Mouse (Mus musculus): Measurements from ENCODE around the gene Det1. TPM values are rescaled to one million over a fixed set of nuclear protein-coding genes. Genes with fewer than 3 reads are reported as not detected.

Det1 gene
- polyA plus RNA-seq, 1 experiment from 2014 or later, result 15.6 TPM

GRCm38 (mm10) chr7:78797843-78798455, 49.1 kb downstream of the Det1 start:
- Histone ChIP-seq H3K4me2 (no peak overlapping the region), H3K27ac (no peak overlapping the region), H3K9ac (no peak overlapping the region), H3K27me3 (replicated peaks) (no peaks in the 10 kb centered on the region), H3K4me1 (no peaks in the 10 kb centered on the region), H3K36me3 (no peaks in the 10 kb centered on the region), H3K9me3 (no peaks in the 10 kb centered on the region), H3K4me3 (replicated peaks) (no peak overlapping the region)
- WGBS, result 55% methylated on average over 9 of the region's 9 CpGs
- ATAC-seq (ENCODE audit: insufficient read depth, low FRiP score, low read depth), result no peak

DNA sequence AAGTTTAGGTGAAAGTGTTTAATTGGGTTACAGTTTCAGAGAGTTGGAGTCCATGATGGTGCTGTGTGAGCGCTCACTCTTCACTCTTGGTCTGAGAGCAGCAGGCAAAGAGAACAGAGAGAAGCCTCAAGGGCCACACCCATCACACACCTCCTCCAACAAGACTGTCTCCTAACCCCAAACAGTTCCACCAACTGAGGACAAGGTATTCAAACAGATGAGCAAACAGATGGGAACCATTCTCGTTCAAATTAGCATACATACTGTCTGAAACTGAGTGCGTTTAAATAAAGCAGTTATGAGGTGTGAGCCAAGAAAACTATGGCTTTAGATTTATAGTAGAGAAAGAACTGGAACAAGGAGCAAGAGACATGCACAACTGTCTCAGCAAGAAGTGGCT, 50.4 kb downstream of the Det1 start:
- ATAC-seq (ENCODE audit: insufficient read depth, low FRiP score, low read depth), result no peak
- H3K9ac ChIP-seq, result no peak overlapping the region
- H3K4me1 ChIP-seq, result no peaks in the 10 kb centered on the region
- no peaks in the 10 kb centered on the region for H3K9me3 ChIP-seq
- no peaks in the 10 kb centered on the region for H3K27me3 ChIP-seq (replicated peaks)
- whole genome bisulfite sequencing, result 80% methylated on average over 3 of the region's 3 CpGs
- H3K36me3 ChIP-seq, result no peaks in the 10 kb centered on the region
- H3K4me3 ChIP-seq (replicated peaks), result no peak overlapping the region
- H3K27ac ChIP-seq, result no peak overlapping the region
- H3K4me2 ChIP-seq, result no peak overlapping the region

DNA sequence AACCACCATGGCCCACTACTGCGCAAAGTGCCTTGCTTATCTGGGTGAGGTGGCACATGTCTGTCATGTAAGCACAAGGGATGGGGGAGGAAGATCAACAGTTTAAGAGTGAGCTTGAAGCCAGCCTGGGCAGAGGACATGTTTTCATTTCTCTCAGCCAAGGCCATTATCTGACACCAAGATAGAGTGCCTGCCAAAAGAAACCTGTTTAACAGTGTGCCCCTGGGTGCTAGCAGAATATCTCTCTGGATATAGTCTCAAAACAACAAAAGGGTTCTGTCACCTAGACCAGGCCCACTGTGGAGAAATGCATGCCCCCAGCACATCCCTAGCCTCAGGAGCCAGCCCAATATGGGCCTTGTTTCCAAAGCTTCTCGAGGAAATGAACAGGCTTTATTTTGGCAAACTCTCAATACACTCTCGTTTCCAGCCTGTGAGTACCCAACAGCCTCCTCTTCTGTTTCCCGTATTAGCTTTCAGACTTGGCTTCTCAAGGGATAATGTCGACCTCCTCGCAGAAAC, 52.4 kb downstream of the Det1 start:
- H3K27me3 ChIP-seq (replicated peaks), result no peaks in the 10 kb centered on the region
- no peak overlapping the region for H3K4me3 ChIP-seq (replicated peaks)
- H3K4me2 ChIP-seq, result no peak overlapping the region
- H3K9me3 ChIP-seq, result no peaks in the 10 kb centered on the region
- H3K4me1 ChIP-seq, result no peaks in the 10 kb centered on the region
- peaks cover 10% of the 10 kb centered on the region for H3K36me3 ChIP-seq
- ATAC-seq (ENCODE audit: insufficient read depth, low FRiP score, low read depth), result no peak
- H3K27ac ChIP-seq, result no peak overlapping the region
- no peak overlapping the region for H3K9ac ChIP-seq
- WGBS, result 68% methylated on average over 6 of the region's 6 CpGs

- Histone ChIP-seq H3K4me3 (replicated peaks) (no peak overlapping the region), H3K4me2 (no peak overlapping the region), H3K4me1 (no peaks in the 10 kb centered on the region), H3K9ac (no peak overlapping the region), H3K27ac (no peak overlapping the region), H3K9me3 (no peaks in the 10 kb centered on the region), H3K36me3 (peaks cover 11% of the 10 kb centered on the region), H3K27me3 (replicated peaks) (no peaks in the 10 kb centered on the region)
- no peak for ATAC-seq (ENCODE audit: insufficient read depth, low FRiP score, low read depth)
- 80% methylated on average over 13 of the region's 13 CpGs for WGBS
Observed at GRCm38 (mm10) chr7:78793895-78794570, 53.0 kb downstream of the Det1 start.

GRCm38 (mm10) chr7:78791359-78792222, 55.5 kb downstream of the Det1 start:
- Histone ChIP-seq H3K9ac (no peak overlapping the region), H3K36me3 (peaks cover 13% of the 10 kb centered on the region), H3K9me3 (no peaks in the 10 kb centered on the region), H3K4me1 (no peaks in the 10 kb centered on the region), H3K4me2 (no peak overlapping the region), H3K27ac (no peak overlapping the region), H3K27me3 (replicated peaks) (no peaks in the 10 kb centered on the region), H3K4me3 (replicated peaks) (no peak overlapping the region)
- WGBS, result 81% methylated on average over 15 of the region's 15 CpGs
- ATAC-seq (ENCODE audit: insufficient read depth, low FRiP score, low read depth), result 0 out of 2 replicates have a peak, but pooled peaks have one; percentile 19

DNA sequence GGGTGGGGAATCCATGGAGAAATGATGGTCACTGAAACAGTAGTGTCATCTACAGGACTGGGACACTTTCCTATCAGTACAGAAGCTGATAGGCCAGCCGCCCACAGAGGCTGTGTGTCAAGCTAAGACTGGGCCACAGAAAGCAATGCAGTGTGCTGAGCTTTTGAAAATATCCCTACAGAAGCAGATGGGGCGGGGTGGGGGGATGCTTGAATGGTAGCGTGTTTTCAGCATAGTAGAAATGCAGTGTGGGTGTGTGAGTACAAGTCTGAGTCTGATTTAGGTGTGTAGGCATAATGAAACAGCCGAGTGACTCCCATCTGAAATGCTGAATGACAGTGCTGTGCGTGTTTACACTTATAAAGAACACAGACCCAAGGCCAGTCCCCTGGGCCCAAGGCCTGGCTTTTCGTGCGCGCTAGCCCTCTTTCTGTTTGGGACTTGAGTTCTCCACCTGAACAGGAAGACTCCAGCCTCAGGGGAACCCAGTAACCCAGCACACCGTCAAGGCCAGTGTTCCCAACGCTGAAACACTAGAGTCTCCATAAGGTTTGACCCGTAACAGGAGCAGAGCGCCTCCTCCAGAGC, 59.2 kb downstream of the Det1 start:
- ATAC-seq (ENCODE audit: insufficient read depth, low FRiP score, low read depth), result no peak
- Histone ChIP-seq H3K36me3 (peaks cover 17% of the 10 kb centered on the region), H3K27ac (no peak overlapping the region), H3K4me2 (no peak overlapping the region), H3K9ac (no peak overlapping the region), H3K9me3 (no peaks in the 10 kb centered on the region), H3K4me3 (replicated peaks) (no peak overlapping the region), H3K27me3 (replicated peaks) (no peaks in the 10 kb centered on the region), H3K4me1 (peaks cover 8% of the 10 kb centered on the region; the same call in 1 of the 2 replicates)
- WGBS, result 87% methylated on average over 12 of the region's 12 CpGs

- 69% methylated on average over 5 of the region's 5 CpGs for WGBS
- ATAC-seq (ENCODE audit: insufficient read depth, low FRiP score, low read depth), result no peak
Observed at GRCm38 (mm10) chr7:78785906-78786305, 61.2 kb downstream of the Det1 start.

GRCm38 (mm10) chr7:78782639-78783581, 64.2 kb downstream of the Det1 start, which contains the start of the genes Mrps11 and Mrpl46:
Gene Mrps11 (plus strand): TSS chr7:78783119.
Gene Mrpl46 (minus strand): TSS chr7:78783531.
- Histone ChIP-seq H3K27ac (0 out of 2 replicates have a peak within 1 kb of the TSS, but pooled peaks have one; percentile 59), H3K4me3 (replicated peaks) (peak within 1 kb of the TSS; percentile 83), H3K9ac (peak within 1 kb of the TSS; percentile 72), H3K4me1 (peaks cover 8% of the 10 kb centered on the region; the same call in 1 of the 2 replicates), H3K4me2 (peak within 1 kb of the TSS; percentile 88), H3K36me3 (0 out of 2 replicates have a peak, but pooled peaks cover 11% of the 10 kb centered on the region), H3K9me3 (no peaks in the 10 kb centered on the region), H3K27me3 (replicated peaks) (no peaks in the 10 kb centered on the region)
- WGBS, result under 1% methylated on average over 44 of the region's 44 CpGs
- peak; percentile 97 for ATAC-seq (ENCODE audit: insufficient read depth, low FRiP score, low read depth)

More at GRCm38 (mm10) chr7:78785906-78786305, 61.2 kb downstream of the Det1 start:
- Histone ChIP-seq H3K4me2 (no peak overlapping the region), H3K9me3 (no peaks in the 10 kb centered on the region), H3K4me1 (peaks cover 8% of the 10 kb centered on the region; the same call in 1 of the 2 replicates), H3K9ac (no peak overlapping the region), H3K36me3 (peaks cover 13% of the 10 kb centered on the region; the same call in 1 of the 2 replicates), H3K27me3 (replicated peaks) (no peaks in the 10 kb centered on the region), H3K4me3 (replicated peaks) (no peak overlapping the region), H3K27ac (no peak overlapping the region)

DNA sequence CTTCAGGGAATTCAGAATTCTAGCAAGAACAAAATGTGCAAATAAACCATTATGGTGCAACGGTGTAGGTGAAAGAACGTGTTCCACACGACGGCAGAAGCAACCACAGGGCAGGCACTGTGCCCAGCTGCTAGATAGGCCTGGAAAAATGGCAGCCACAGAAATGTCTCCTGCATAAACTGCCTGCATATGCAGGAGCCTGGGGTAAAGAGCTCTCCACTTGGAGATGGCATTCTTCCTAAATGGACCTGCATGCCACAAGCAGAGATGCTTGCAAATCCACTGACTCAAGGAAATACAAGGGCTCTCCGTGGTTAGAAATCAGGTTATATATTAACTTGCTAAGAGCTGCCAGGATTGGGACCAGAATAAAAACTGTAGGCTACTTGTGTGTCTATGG, 68.3 kb downstream of the Det1 start:
- no peak overlapping the region for H3K4me3 ChIP-seq (replicated peaks)
- no peak overlapping the region for H3K9ac ChIP-seq
- peaks cover 22% of the 10 kb centered on the region for H3K36me3 ChIP-seq
- no peak for ATAC-seq (ENCODE audit: insufficient read depth, low FRiP score, low read depth)
- no peak overlapping the region for H3K27ac ChIP-seq
- peaks cover 3% of the 10 kb centered on the region; the same call in 1 of the 2 replicates for H3K4me1 ChIP-seq
- H3K27me3 ChIP-seq (replicated peaks), result no peaks in the 10 kb centered on the region
- no peaks in the 10 kb centered on the region for H3K9me3 ChIP-seq
- WGBS, result 93% methylated on average over 5 of the region's 5 CpGs
- no peak overlapping the region for H3K4me2 ChIP-seq

Data from stomach, embryonic 15.5 days (tissue).